Mouse (Mus musculus) myocyte (in vitro differentiated cells): ENCODE measurements around the gene Creld1.

Experiments used
- MAX ChIP-seq: IDR thresholded peaks from one replicate; pipeline ENCODE4 v1.6.1; 2011; ENCODE audit warnings: low read depth, mild to moderate bottlenecking, control low read depth
- POLR2AphosphoS2 ChIP-seq: IDR thresholded peaks from one replicate; pipeline ENCODE4 v1.6.1; 2011; ENCODE audit warnings: low read depth, control low read depth; ENCODE audit not compliant: insufficient read length
- TCF3 ChIP-seq: IDR thresholded peaks from one replicate; pipeline ENCODE4 v1.6.1; 2011; ENCODE audit warnings: low read depth, control low read depth; ENCODE audit not compliant: insufficient read length
- USF1 ChIP-seq: IDR thresholded peaks from one replicate; pipeline ENCODE4 v1.6.1; 2011; ENCODE audit warnings: low read depth, mild to moderate bottlenecking, control low read depth, moderate library complexity

GRCm38 (mm10) chr6:113487125-113487576, 4.1 kb downstream of the Creld1 start:
- no peak for TF ChIP-seq MAX
- TF ChIP-seq POLR2AphosphoS2: no peak
- no peak for TF ChIP-seq TCF3
- TF ChIP-seq USF1: no peak
